Mouse (Mus musculus): ENCODE data around the gene Map3k4. TPM values are rescaled to one million over a fixed set of nuclear protein-coding genes. Genes with fewer than 3 reads are reported as not detected.
A peak's percentile ranks its signal among the peaks of the same experiment; 100 is the strongest.
"Not testable (repeated sequence)": the region's sequence is repeated elsewhere in the genome, so short reads cannot be mapped to it uniquely, and the experiment has no call there.

Map3k4 gene
- total and polyA plus RNA-seq, 2 experiments from 2014 or later: 37.1 to 47.9 TPM

DNA sequence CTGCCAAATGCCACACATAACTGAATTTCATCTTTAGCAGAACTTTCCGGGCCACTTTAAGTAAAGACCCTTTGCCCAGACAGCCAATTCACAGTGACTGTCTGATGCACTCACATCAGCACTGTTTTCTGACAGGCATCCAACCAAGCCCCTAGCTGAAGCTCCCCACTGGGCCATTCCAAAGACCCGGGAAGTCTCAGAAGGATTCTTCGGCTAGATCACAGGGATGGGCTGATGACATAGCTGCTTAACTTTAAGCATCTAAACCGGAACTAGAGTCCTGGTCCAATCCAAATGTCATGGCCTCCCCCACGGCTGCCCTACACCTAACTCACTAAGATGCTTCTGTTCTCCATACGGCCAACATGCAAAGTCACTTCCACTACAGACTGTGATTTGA is 25.0 kb downstream of the Map3k4 start:
- no peak overlapping the region for H3K9ac ChIP-seq (replicated peaks; ENCODE audit: low read length, poor library complexity, severe bottlenecking)
- H3K4me2 ChIP-seq (ENCODE audit: low read depth, low read length, poor library complexity, severe bottlenecking): no peak overlapping the region
- WGBS: 50% methylated on average over 6 of the region's 6 CpGs
- no peaks in the 10 kb centered on the region for H3K27me3 ChIP-seq (ENCODE audit: insufficient read depth, low read length)
- ATAC-seq (ENCODE audit: low FRiP score): no peak
- no peak for TF ChIP-seq CTCF (IDR thresholded peaks at IDR 0.05)
- no peak overlapping the region for H3K27ac ChIP-seq (ENCODE audit: low read depth, low read length)
- H3K4me3 ChIP-seq (ENCODE audit: low read depth, low read length): no peak overlapping the region
- H3K4me1 ChIP-seq (ENCODE audit: insufficient read depth, low read length): peaks cover 9% of the 10 kb centered on the region; the same call in 1 of the 2 replicates
- DNase-seq (ENCODE audit: low spot score): no peak
- H3K9me3 ChIP-seq (ENCODE audit: low read length): no peaks in the 10 kb centered on the region
- H3K36me3 ChIP-seq (ENCODE audit: insufficient read depth, low read length): no peaks in the 10 kb centered on the region

DNA sequence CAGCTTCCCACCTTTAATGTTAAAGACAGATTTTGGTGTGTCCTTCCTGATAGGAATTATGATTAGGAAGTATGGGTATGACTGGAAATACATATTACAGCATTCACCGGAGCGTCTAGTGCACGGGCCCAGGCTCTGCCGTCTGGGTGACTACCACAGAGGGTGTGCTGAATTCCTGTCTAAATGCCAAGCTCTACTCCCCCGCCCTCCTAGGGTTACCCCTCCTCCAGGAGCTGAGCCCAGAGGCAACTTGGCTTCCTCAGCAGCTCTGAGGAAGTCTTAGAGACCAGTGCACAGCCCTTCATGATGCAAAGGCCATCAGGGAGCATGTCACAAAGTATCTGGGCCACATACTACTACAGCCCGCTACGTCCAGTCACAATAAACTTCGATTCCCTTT is 25.7 kb downstream of the Map3k4 start:
- Histone ChIP-seq H3K4me1 (ENCODE audit: insufficient read depth, low read length) (peaks cover 9% of the 10 kb centered on the region; the same call in 1 of the 2 replicates), H3K9ac (replicated peaks; ENCODE audit: low read length, poor library complexity, severe bottlenecking) (no peak overlapping the region), H3K27me3 (ENCODE audit: insufficient read depth, low read length) (no peaks in the 10 kb centered on the region), H3K27ac (ENCODE audit: low read depth, low read length) (no peak overlapping the region), H3K36me3 (ENCODE audit: insufficient read depth, low read length) (no peaks in the 10 kb centered on the region), H3K4me3 (ENCODE audit: low read depth, low read length) (no peak overlapping the region), H3K9me3 (ENCODE audit: low read length) (no peaks in the 10 kb centered on the region), H3K4me2 (ENCODE audit: low read depth, low read length, poor library complexity, severe bottlenecking) (no peak overlapping the region)
- ATAC-seq (ENCODE audit: low FRiP score) (no peak), DNase-seq (ENCODE audit: low spot score) (no peak)
- no peak for TF ChIP-seq CTCF (IDR thresholded peaks at IDR 0.05)
- WGBS: 88% methylated on average over 8 of the region's 8 CpGs

DNA sequence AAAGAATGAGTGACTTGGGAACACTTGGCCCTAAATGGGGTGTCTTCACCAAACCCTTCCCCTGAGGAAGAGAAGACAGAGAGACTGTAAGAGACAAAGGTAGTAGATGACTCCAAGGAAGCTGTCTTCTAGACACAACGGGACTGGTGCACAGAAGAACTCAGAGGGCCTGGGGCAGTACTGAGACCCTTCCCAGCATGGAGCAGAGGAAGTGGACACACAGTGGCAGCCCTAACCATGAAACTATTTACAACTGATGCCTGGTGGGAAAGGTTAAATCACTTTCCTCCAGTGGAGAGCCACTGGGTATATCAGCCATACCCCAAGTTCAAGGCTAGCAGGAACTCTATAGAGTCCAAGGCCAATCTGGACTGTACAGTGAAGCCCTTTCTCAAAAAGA is 26.2 kb downstream of the Map3k4 start:
- H3K4me3 ChIP-seq (ENCODE audit: low read depth, low read length): no peak overlapping the region
- H3K27me3 ChIP-seq (ENCODE audit: insufficient read depth, low read length): no peaks in the 10 kb centered on the region
- H3K27ac ChIP-seq (ENCODE audit: low read depth, low read length): no peak overlapping the region
- no peak for TF ChIP-seq CTCF (IDR thresholded peaks at IDR 0.05)
- H3K4me1 ChIP-seq (ENCODE audit: insufficient read depth, low read length): peaks cover 9% of the 10 kb centered on the region; the same call in 1 of the 2 replicates
- no peaks in the 10 kb centered on the region for H3K36me3 ChIP-seq (ENCODE audit: insufficient read depth, low read length)
- ATAC-seq (ENCODE audit: low FRiP score): no peak
- WGBS: 92% methylated on average over 1 of the region's 1 CpGs
- DNase-seq (ENCODE audit: low spot score): no peak
- H3K9ac ChIP-seq (replicated peaks; ENCODE audit: low read length, poor library complexity, severe bottlenecking): no peak overlapping the region
- no peak overlapping the region for H3K4me2 ChIP-seq (ENCODE audit: low read depth, low read length, poor library complexity, severe bottlenecking)
- no peaks in the 10 kb centered on the region for H3K9me3 ChIP-seq (ENCODE audit: low read length)

GRCm38 (mm10) chr17:12291151-12291550 is 27.4 kb downstream of the Map3k4 start:
- peak overlapping the region; percentile 55 for H3K27ac ChIP-seq (ENCODE audit: low read depth, low read length)
- 68% methylated on average over 7 of the region's 7 CpGs for WGBS
- H3K4me1 ChIP-seq (ENCODE audit: insufficient read depth, low read length): peaks cover 9% of the 10 kb centered on the region; the same call in 1 of the 2 replicates
- no peaks in the 10 kb centered on the region for H3K27me3 ChIP-seq (ENCODE audit: insufficient read depth, low read length)
- 0 out of 2 replicates have a peak overlapping the region, but pooled peaks have one; percentile 3 for H3K4me2 ChIP-seq (ENCODE audit: low read depth, low read length, poor library complexity, severe bottlenecking)
- no peak for TF ChIP-seq CTCF (IDR thresholded peaks at IDR 0.05)
- H3K36me3 ChIP-seq (ENCODE audit: insufficient read depth, low read length): no peaks in the 10 kb centered on the region
- H3K4me3 ChIP-seq (ENCODE audit: low read depth, low read length): no peak overlapping the region
- no peaks in the 10 kb centered on the region for H3K9me3 ChIP-seq (ENCODE audit: low read length)
- no peak overlapping the region for H3K9ac ChIP-seq (replicated peaks; ENCODE audit: low read length, poor library complexity, severe bottlenecking)
- ATAC-seq (ENCODE audit: low FRiP score): peak; percentile 42; the same call in 1 of the 2 replicates
- DNase-seq (ENCODE audit: low spot score): no peak

- H3K4me1 ChIP-seq (ENCODE audit: insufficient read depth, low read length): peaks cover 9% of the 10 kb centered on the region; the same call in 1 of the 2 replicates
- peak overlapping the region; percentile 55 for H3K27ac ChIP-seq (ENCODE audit: low read depth, low read length)
- ATAC-seq (ENCODE audit: low FRiP score) (peak; percentile 92), DNase-seq (ENCODE audit: low spot score) (peak; percentile 90)
- no peak overlapping the region for H3K9ac ChIP-seq (replicated peaks; ENCODE audit: low read length, poor library complexity, severe bottlenecking)
- H3K4me3 ChIP-seq (ENCODE audit: low read depth, low read length): no peak overlapping the region
- no peaks in the 10 kb centered on the region for H3K36me3 ChIP-seq (ENCODE audit: insufficient read depth, low read length)
- no peak for TF ChIP-seq CTCF (IDR thresholded peaks at IDR 0.05)
- H3K9me3 ChIP-seq (ENCODE audit: low read length): no peaks in the 10 kb centered on the region
- H3K27me3 ChIP-seq (ENCODE audit: insufficient read depth, low read length): no peaks in the 10 kb centered on the region
- 0 out of 2 replicates have a peak overlapping the region, but pooled peaks have one; percentile 3 for H3K4me2 ChIP-seq (ENCODE audit: low read depth, low read length, poor library complexity, severe bottlenecking)
- WGBS: 15% methylated on average over 10 of the region's 10 CpGs
These were observed 27.9 kb downstream of the Map3k4 start for GRCm38 (mm10) chr17:12290735-12291134.

- not testable (repeated sequence) for H3K4me1 ChIP-seq (ENCODE audit: insufficient read depth, low read length); H3K27ac ChIP-seq (ENCODE audit: low read depth, low read length); H3K4me3 ChIP-seq (ENCODE audit: low read depth, low read length); H3K9me3 ChIP-seq (ENCODE audit: low read length); H3K9ac ChIP-seq (replicated peaks; ENCODE audit: low read length, poor library complexity, severe bottlenecking); DNase-seq (ENCODE audit: low spot score); ATAC-seq (ENCODE audit: low FRiP score); H3K36me3 ChIP-seq (ENCODE audit: insufficient read depth, low read length); H3K4me2 ChIP-seq (ENCODE audit: low read depth, low read length, poor library complexity, severe bottlenecking); H3K27me3 ChIP-seq (ENCODE audit: insufficient read depth, low read length)
- WGBS: 90% methylated on average over 1 of the region's 1 CpGs
These were observed 28.8 kb downstream of the Map3k4 start for GRCm38 (mm10) chr17:12289836-12290235.

Data from midbrain, postnatal 0 days (tissue).